Mouse (Mus musculus) heart, adult 2 months (tissue): ENCODE data around the gene Mrps10. TPM values are rescaled to one million over a fixed set of nuclear protein-coding genes. Genes with fewer than 3 reads are reported as not detected.
A peak's percentile ranks its signal among the peaks of the same experiment; 100 is the strongest.

Source experiments
- DNase-seq, 2 experiments: peaks; one replicate each; pipeline ENCODE4 v3.0.0; 2021
- H3K27ac ChIP-seq: fragments of 200-600 bp; 2 replicates; pipeline ENCODE4 v1.8.1; 2022
- H3K27me3 ChIP-seq: fragments of 200-500 bp; 2 replicates; pipeline ENCODE4 v1.6.1; 2012; ENCODE audit warnings: mild to moderate bottlenecking, low read length, inconsistent platforms, mixed read lengths; ENCODE audit not compliant: control insufficient read depth, insufficient read depth
- H3K36me3 ChIP-seq: fragments of 200-500 bp; 2 replicates; pipeline ENCODE4 v1.6.1; 2012; ENCODE audit warnings: low read length, inconsistent platforms; ENCODE audit not compliant: control insufficient read depth, insufficient read depth
- H3K4me1 ChIP-seq: fragments of 200-500 bp; 2 replicates; pipeline ENCODE4 v1.6.1; 2011; ENCODE audit warnings: low read length; ENCODE audit not compliant: control insufficient read depth, insufficient read depth
- H3K4me3 ChIP-seq: fragments of 200-600 bp; 2 replicates; pipeline ENCODE4 v1.8.1; 2022
- H3K79me2 ChIP-seq: fragments of 200-500 bp; replicated peaks from 2 replicates; pipeline ENCODE4 v1.6.1; 2012; ENCODE audit warnings: mild to moderate bottlenecking, inconsistent platforms, low read length, moderate library complexity, mixed read lengths; ENCODE audit not compliant: control insufficient read depth, insufficient read depth
- H3K9ac ChIP-seq: fragments of 200-500 bp; 2 replicates; pipeline ENCODE4 v1.6.1; 2012; ENCODE audit warnings: low read depth, mild to moderate bottlenecking, control low read depth, inconsistent platforms, low read length, mixed read lengths
- CTCF ChIP-seq: fragments of 200-600 bp; IDR thresholded peaks from 2 replicates; pipeline ENCODE4 v1.8.1; 2022; ENCODE audit warnings: antibody characterized with exemption, mild to moderate bottlenecking, moderate library complexity
- EP300 ChIP-seq: fragments of 200-500 bp; IDR thresholded peaks from 2 replicates; pipeline ENCODE4 v1.6.1; 2011; ENCODE audit warnings: low read depth, low read length, control low read depth; ENCODE audit not compliant: insufficient read depth
- POLR2A ChIP-seq: fragments of 200-500 bp; IDR thresholded peaks from 2 replicates; pipeline ENCODE4 v1.6.1; 2011; ENCODE audit warnings: mild to moderate bottlenecking, low read depth, low read length, control low read depth; ENCODE audit not compliant: insufficient read depth
- WGBS: fragments of 180-500 bp; shearing (Covaris S2); methylation state at CpG from one replicate; pipeline ENCODE4 v1.1.7; 2018; 5-methylcytosine and 5-hydroxymethylcytosine counted together
- intact Hi-C: fragments of 180-260 bp; cut with DNase I; formaldehyde crosslinking; loops from one replicate; pipeline ENCODE4 v1.15.1; 2025
- polyA plus RNA-seq: library from polyadenylated mRNA; depleted of rRNA; stranded (reverse); fragments of >200 nt; gene quantifications from 2 replicates; pipeline ENCODE4 v1.2.3, GENCODE M21; 2012
- total RNA-seq, 2 experiments: library from RNA; stranded (reverse); gene quantifications; 2 replicates each; pipeline ENCODE4 v1.2.3; 2021

Gene Mrps10
- total and polyA plus RNA-seq, 3 experiments: 18.2 to 22.5 (median 19.9) TPM

DNA sequence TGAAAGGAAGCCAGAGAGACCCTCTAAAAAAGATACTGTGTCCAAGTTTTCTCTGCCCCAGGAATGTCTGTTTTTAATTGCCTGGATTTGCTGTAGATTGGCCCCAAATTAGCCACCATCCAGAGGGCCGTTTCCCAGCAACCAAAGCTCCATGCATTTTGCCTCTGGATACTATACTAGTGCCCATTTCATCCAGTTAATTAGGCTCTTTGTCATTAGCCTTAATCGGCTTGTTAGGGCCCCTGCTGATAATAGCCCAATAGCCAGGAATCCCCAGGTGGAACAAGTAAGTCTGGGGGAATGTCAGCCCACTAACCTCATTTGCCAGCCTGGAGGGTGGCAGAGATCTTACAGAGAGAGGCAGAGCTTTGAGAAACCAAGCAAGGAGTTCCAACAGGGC, 35.3 kb upstream of the Mrps10 start:
- intact Hi-C loops: loop anchor here (5.0 kb wide), 1 partner anchor 296 kb away; no protein-coding TSS in a partner anchor
- no peaks in the 10 kb centered on the region; the same call in none of the 2 replicates for H3K4me1 ChIP-seq
- no peak for DNase-seq
- no peaks in the 10 kb centered on the region for H3K36me3 ChIP-seq
- H3K9ac ChIP-seq: no peak overlapping the region
- H3K27me3 ChIP-seq: no peaks in the 10 kb centered on the region
- WGBS: 77% methylated on average over 2 of the region's 2 CpGs
- no peak overlapping the region for H3K4me3 ChIP-seq
- H3K79me2 ChIP-seq: no peaks in the 10 kb centered on the region
- TF ChIP-seq POLR2A (no peak), EP300 (no peak), CTCF (no peak)
- H3K27ac ChIP-seq: no peak overlapping the region

DNA sequence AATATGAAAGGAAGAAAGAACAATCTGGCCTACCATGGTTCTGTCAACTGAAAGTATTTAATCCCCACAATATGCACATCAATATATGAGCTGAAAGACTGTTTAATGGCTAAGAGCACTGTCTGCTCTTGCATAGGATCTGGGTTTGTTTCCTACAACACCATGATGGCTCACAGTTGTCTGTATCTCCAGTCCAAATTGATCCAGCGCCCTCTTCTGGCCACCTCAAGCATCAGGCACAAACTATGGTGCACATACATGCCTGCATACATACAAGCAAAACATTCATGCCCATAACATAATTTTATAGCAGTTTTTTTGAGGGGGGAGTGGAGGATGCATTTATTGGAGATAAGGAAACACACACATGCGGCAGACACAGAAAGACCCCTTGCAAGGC, 25.6 kb upstream of the Mrps10 start:
- no peaks in the 10 kb centered on the region for H3K36me3 ChIP-seq
- WGBS: 89% methylated on average over 2 of the region's 2 CpGs
- TF ChIP-seq CTCF: no peak
- TF ChIP-seq POLR2A: no peak
- no peak for TF ChIP-seq EP300
- H3K4me1 ChIP-seq: no peaks in the 10 kb centered on the region
- no peak for DNase-seq
- H3K4me3 ChIP-seq: no peak overlapping the region
- intact Hi-C loops: no loop called here
- H3K27me3 ChIP-seq: no peaks in the 10 kb centered on the region
- H3K27ac ChIP-seq: no peak overlapping the region
- no peaks in the 10 kb centered on the region for H3K79me2 ChIP-seq
- no peak overlapping the region for H3K9ac ChIP-seq

DNA sequence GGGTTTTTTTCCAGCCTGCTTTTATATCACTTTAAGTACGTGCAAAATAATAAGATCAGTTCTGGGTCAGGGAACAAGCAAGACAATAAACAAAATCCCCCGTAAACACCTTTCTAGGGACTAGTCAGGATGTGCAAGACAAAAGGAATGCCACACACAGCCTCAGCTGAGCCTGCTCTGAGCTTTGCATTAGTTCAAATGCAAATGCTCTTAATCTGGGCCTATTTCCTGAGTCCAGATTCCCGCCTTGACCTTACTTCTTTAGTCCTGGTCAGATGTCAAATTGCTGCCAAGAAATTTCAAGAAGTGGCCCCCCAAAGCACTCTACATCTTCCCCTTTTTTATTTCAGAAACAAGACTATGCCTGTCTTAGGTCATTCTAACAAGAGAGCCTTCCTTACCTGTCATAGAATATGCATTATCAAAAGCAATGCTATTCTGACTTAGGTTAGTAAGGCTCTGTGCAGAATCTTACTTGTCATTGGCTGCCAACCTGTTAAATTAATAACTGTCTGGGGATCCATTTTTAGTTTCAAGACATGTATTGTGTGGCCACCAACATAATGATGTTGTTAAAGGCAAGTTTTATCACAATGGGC, 18.9 kb upstream of the Mrps10 start:
- Histone ChIP-seq H3K4me1 (no peaks in the 10 kb centered on the region), H3K9ac (no peak overlapping the region), H3K79me2 (no peaks in the 10 kb centered on the region), H3K36me3 (no peaks in the 10 kb centered on the region), H3K27me3 (no peaks in the 10 kb centered on the region), H3K27ac (no peak overlapping the region), H3K4me3 (no peak overlapping the region)
- no peak for DNase-seq
- no peak for TF ChIP-seq EP300
- no peak for TF ChIP-seq POLR2A
- TF ChIP-seq CTCF: no peak
- 97% methylated on average over 3 of the region's 3 CpGs for WGBS
- intact Hi-C loops: no loop called here

DNA sequence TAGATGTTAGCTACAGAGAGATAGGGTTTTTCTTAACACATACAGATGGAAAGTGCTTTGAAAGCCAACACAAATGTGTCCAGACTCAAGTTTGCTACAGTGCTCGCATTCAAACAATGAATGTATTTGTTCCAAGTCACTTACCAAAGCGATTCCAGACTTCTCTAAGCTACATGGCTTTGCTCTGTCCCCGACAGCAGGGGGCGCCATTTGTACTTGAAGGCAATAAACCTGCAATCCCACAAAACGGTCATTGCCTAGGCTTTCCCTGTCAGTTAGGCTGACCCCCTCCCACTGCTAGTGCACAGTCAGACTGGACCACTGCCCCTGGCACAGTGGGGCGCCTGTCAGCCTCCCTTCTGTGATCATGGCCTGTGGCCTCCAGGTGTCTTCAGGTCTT, 8.7 kb upstream of the Mrps10 start:
- H3K36me3 ChIP-seq: no peaks in the 10 kb centered on the region
- H3K4me1 ChIP-seq: no peaks in the 10 kb centered on the region
- H3K27me3 ChIP-seq: no peaks in the 10 kb centered on the region
- peak; percentile 21 to 54 for DNase-seq
- H3K27ac ChIP-seq: no peak overlapping the region
- no peak overlapping the region for H3K4me3 ChIP-seq
- H3K79me2 ChIP-seq: no peaks in the 10 kb centered on the region
- H3K9ac ChIP-seq: no peak overlapping the region
- WGBS: 53% methylated on average over 6 of the region's 6 CpGs
- intact Hi-C loops: loop anchor here (10.0 kb wide), 1 partner anchor 255 kb away; the partner anchor contains the start of genes Bysl, Gm20517 and Med20
- TF ChIP-seq POLR2A (no peak), EP300 (no peak), CTCF (peak; percentile 75)

DNA sequence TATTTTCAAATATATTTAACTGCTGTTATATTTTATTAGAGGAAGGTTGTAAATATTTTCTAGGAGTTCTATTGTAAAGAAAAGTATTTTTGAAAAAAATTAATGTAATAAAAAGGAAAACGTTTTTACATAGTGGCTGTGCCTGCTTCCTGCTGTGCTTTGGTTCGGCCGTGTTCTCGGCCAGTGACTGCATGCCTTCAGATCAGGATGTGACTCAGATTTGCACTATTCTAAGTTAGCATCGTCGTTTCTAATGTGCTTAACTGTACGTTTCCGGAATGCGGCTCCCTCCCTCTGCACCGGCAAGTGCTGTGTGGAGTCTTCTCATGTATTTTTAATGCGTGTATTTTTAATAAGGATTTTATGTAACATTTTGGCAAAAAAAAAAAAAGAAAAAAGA, 7.3 kb upstream of the Mrps10 start:
- 41% methylated on average over 11 of the region's 11 CpGs for WGBS
- DNase-seq: no peak
- Histone ChIP-seq H3K4me3 (no peak overlapping the region), H3K27me3 (no peaks in the 10 kb centered on the region), H3K4me1 (no peaks in the 10 kb centered on the region), H3K36me3 (no peaks in the 10 kb centered on the region), H3K27ac (no peak overlapping the region), H3K9ac (no peak overlapping the region), H3K79me2 (no peaks in the 10 kb centered on the region)
- no peak for TF ChIP-seq EP300
- no peak for TF ChIP-seq POLR2A
- TF ChIP-seq CTCF: no peak
- intact Hi-C loops: loop anchor here (10.0 kb wide), 1 partner anchor 253 kb away; the partner anchor contains the start of genes Bysl, Gm20517 and Med20

DNA sequence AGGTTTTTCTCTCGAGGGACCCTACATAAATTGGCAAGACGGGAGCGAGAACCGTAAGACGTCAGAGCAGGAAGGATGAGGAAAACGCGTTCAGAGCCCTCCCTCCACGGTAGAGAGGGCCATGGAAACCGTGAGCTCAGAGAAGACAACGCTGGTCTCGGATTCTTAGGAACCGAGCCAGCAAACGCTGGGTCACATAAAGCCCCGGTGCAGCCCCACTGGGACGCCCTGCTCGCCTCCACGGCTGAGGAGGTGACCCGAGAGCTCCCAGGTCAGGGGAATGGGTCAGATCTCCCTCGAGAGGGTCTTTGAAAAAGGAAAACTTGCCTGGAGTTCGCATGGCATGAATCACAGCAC, 378 bp downstream of the Mrps10 start:
- H3K79me2 ChIP-seq: no peaks in the 10 kb centered on the region
- WGBS: 1% methylated on average over 20 of the region's 20 CpGs
- TF ChIP-seq POLR2A (no peak), EP300 (no peak), CTCF (no peak)
- no peaks in the 10 kb centered on the region for H3K4me1 ChIP-seq
- intact Hi-C loops: loop anchor here (5.0 to 10.0 kb wide), 4 partner anchors 227 to 332 kb away; partner anchors contain the start of genes Bysl, Gm20517, Gm21981 and Med20
- DNase-seq: no peak
- peak overlapping the region; percentile 94 for H3K4me3 ChIP-seq
- H3K9ac ChIP-seq: peak overlapping the region; percentile 62
- peak overlapping the region; percentile 29 for H3K27ac ChIP-seq
- H3K27me3 ChIP-seq: no peaks in the 10 kb centered on the region
- H3K36me3 ChIP-seq: no peaks in the 10 kb centered on the region; the same call in 1 of the 2 replicates
